Mouse (Mus musculus) T-helper 1 cell (primary cell): ENCODE measurements around the gene Rnf180.
"Not testable (repeated sequence)": the region's sequence is repeated elsewhere in the genome, so short reads cannot be mapped to it uniquely, and the experiment has no call there.

Experiments
- in situ Hi-C: fragments of 300-600 bp; cut with MboI, MseI; formaldehyde crosslinking; loops from one replicate; pipeline ENCODE4 v1.15.1; 2025; ENCODE audit warnings: high pct_unique_total_duplicates

Rnf180 gene

DNA sequence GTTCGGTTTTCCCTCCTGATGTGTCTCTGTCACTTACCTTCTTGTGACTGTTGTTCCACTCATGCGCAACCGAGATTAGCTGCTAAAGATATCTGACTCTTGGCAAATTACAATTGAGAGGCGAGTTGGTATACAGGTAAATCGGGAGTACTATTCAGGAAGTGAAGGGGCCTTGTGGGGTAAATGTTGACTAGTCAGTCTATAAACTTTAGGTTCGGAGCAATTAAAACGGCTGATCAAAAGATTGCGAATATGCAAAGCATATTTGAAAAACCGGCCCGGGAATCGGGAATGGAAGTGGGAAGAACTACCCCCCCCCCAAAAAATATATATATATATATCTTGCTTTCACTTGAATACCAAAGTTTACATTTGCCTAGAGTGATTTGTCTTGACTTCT, at the start of gene Rnf180:
Rnf180 (minus strand) TSS at position 101 of the 400 bp plus-strand sequence.
- in situ Hi-C loops, result no loop called here

DNA sequence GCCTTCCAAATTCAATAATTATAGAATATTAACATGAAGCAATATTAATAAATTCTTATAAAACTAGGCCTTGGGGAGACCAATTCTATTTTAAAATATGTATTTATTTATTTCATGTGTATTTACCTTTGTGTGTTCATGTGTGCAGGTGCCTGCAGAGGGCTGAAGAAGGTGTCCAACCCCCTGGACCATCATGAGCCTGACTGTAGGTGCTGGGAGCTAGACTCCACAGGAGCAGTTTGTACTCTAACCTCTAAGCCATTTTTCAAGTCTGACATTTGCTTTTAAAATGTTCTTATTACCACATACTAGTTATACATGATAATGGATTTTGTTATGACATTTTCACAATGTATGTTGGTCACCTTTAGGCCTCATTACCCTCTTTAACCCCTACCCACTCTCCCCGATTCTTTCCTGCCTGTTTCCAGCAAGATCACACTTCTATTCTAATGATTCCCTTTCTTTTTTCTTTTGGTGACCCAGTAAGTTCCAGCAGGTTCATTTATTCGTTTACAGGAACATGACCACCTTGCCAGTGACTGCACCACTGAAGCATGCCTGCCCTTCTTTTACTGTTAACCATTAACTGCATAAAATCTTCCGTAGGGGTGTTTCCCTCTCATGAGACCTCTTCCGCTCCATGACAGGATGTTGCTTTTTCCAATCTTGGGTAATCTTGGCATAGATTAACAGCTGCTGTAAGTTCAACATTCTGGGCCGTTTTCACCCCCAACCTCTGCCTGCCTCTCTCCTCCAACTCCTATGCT, 36.8 kb upstream of the Rnf180 start:
- in situ Hi-C loops, result no loop called here

DNA sequence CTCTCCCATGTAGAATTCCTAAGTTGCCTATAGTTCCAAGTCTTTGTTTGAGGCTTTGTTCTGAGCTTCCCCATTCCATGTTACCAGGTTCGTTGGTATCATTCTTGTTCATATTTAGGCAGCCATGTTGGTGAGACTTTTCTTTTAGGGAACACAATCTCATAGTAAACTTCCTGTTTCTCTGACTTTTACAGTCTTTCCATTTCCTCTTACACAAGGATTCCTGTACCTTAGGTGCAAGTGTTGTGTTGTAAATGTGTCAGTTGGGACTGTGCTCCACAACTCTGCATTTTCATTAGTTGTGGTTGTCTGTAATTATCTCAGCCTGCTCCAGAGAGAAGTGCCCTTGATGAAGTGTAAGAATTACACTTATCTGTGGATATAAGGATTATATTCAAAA, 32.3 kb upstream of the Rnf180 start:
- in situ Hi-C loops, result no loop called here

DNA sequence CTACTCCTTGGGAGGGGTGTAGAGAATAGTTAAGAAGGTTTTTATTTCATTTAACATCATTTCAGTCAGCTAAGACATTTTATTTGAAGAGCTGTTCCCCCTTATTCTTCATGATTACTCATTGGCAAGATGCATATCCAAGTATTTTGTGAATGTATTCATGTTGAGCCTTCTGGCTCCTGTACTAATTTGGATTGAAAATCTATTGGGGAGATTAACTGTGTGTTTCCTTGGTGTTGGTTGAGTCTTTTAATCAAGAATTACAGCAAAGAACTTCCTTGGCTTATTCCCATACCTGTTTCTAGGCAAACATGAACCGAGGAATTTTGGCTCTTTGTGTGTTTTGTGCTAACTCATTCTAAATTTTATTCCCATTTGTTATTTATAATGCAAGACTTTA, 22.3 kb upstream of the Rnf180 start:
- in situ Hi-C loops, result no loop called here

DNA sequence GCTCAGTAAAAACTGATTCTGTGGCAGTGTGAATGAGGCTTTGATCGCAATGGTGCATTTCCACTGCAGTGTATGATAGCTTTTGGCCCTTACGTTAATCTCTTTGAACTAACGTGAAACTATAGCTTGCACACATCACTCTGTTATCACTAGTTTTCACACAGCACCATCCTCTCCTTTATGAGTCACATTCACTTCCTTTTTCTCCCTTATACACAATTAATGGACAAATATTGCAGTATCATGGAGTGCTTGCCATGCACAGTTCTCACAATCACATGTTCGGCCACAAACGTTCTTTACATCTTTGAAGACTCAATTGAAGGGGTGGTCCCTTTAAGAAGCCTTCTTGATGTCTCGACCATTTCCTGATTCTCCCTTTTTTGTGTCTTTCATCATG, 21.4 kb upstream of the Rnf180 start:
- in situ Hi-C loops, result no loop called here

DNA sequence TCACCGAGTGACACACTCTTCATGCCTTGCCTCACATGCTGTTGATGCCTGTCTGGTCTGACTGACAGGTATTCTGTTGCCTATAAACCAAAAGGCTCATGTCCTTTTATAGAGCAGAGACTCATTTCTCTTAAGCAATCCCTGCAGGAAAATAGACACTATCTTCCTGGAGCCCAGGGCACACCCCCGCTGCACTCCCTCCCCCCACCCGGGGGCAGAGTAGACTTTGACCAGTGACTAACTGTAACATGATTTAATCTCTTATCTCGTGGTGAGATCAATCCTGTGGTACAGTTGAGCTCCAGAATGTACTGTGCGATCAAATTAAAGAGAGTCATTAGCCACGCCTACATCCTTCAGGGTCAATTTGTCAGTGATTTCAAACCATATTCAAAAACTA, 18.1 kb upstream of the Rnf180 start:
- in situ Hi-C loops, result no loop called here

DNA sequence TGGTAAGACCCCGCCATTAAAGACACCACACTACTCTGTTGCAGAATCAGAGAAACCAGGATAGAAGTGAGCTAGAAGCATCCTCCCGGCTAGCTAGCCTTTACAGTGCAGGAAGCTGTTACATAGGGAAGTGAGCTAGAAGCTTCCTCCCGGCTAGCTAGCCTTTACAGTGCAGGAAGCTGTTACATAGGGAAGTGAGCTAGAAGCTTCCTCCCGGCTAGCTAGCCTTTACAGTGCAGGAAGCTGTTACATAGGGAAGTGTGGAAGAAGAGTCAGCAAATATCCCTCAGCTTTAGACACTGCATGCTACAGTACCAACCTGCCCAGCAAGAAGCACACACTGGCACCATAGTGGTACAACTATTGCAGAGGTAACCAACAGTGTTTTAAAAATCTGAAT, 15.9 kb upstream of the Rnf180 start:
- in situ Hi-C loops, result not testable (repeated sequence)

DNA sequence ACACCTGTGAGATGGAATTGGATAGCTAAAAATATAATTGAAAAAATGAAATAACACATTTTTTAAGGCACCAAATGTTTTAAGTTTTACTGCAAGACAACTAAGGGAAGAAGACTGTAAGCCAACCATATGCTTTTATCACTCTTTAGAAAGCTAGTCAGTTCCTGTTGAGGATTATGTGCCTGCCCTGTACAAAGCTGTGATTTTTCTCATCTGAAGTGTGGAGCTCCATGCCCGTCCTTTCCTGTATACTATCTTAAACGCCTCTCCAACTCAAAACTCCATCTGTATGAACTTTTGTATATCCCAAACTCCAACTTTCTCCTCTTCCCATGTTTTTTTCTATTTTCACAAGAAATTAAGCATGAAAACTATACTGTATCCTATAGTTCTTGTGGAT, 10.9 kb upstream of the Rnf180 start:
- in situ Hi-C loops, result no loop called here

DNA sequence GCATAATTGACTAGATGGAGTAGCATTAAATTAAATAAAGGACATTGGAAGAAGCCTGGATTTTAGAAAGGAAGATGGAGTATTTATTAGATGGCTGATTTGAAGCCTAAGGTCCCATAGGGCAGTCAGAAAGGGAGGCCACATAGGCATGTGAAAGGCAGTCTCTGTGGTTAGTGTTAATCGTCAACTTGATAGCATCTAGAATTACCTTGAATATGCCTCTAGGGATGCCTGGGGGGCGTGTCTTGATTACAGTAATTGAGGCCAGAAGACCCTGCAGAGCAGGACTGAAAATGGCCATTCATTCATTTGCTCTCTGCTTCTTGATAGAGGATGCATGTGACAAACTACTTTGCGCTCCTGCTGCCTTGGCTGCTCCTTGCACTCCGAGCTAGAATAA, 9.4 kb upstream of the Rnf180 start:
- in situ Hi-C loops, result no loop called here

DNA sequence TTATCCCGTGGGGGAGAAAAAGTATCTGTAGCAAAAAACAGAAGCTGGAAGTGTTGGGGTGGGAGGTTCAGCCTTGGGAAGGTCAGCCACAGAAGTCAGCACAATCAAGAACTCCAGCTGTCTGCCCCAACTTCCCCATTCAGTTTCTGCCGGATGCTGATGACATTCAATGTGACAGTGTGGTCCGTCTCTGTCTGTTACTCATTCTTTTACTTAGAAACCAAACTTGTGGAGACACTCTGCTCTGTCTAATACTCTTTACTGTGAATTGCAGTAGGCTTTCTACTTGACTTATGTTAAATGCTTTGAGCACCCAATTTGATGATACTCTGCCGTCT, 5.4 kb upstream of the Rnf180 start:
- in situ Hi-C loops, result no loop called here

DNA sequence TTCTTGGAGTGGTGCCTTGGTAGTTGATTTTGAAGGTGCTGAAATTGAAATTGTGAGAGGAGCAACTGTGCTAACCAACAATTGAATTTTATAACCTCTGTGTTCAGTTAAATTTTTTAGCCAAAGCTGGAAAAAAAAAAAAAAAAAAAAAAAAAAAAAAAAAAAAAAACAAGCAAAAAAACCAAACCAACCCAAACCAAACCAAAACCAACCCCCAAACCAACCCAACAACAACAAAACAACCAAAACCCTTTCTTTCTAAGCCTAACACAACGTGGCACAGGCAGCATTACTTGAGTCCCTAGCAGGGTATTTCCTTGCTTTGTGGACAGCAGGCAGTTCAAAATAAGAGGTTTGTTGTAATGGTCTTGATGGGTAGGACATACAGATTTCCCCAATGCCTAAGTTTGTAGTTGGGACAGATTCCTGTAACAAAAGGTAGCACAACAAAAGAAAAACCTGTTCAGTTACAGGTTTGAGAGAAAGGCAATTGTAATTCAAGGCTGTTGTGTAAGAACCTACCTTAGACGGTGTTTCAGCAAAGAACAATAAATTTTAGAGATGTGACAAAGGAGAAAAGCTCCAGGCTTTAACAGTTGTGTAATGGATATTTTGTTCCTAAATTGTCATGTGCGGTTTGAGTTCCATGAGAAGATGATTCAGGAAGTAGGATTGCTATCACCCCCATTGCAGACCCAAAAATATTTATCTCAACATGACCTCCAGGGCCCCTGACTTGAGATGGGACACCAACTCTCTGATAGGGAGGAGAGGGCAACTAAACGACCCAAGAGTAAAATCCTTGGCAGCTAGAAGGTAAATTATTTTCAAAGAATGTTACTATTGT, 4.8 kb upstream of the Rnf180 start:
- in situ Hi-C loops, result no loop called here

DNA sequence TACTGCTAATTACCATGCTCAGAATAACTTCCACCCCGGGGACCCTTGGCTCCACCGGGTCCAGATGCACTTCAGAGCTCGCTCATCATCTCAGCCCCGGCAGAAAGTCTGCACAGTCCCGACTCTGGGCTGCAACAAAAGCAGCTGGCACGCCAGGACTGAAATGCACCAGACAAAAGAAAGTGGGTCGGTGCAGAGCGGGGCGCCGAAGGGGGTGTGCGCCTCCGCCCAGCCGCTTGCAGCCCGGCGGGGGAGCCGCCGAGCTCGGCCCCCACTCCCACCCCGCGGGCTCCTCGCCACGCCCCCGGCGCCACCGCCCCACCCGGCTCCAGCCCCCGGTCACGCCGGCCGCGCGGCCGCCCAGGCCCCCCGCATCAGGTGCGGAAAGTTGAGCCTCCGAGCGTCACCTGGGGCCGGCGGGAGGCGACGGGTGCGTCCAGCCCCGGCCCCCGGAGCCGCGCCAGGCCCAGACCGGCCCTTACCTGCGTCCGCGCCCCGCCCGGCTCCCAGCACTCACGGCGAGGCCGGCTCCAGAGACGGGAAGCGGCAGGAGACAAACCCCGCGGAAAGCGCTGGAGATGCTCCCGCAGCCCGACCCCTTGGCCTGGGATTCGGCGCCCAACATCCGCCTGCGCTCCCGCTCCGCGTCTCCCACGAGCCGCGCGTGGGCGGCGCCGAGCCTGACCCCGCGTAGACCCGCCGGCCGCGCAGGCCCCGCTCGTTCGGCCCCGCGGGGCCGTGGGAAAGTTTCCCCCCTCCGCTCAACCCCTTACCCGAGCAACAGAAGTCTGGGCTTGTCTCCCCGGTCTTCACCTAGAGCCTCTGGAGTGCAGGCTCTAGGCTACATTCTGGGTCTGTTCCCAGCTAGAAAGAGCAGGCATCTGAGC, 591 bp downstream of the Rnf180 start:
- in situ Hi-C loops, result no loop called here

DNA sequence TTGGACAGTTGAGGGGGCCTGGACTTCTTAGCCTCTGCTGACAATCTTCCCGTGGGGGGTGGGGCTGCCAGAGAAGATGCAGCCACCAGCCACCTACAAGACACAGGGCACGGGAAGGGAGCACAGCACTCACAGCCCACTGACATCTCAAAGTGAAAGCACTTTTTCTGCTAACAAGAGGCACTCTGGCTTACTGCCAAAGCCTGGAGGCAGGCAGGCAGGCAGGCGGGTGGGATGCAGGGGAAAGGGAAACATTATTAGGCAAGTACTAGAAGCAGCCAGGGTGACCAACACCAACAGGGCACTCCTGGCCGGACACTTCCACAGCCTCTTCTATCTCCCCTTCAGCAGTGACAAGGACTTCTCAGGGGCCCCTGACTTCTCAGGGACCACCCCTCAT, 2.8 kb downstream of the Rnf180 start:
- in situ Hi-C loops, result no loop called here

DNA sequence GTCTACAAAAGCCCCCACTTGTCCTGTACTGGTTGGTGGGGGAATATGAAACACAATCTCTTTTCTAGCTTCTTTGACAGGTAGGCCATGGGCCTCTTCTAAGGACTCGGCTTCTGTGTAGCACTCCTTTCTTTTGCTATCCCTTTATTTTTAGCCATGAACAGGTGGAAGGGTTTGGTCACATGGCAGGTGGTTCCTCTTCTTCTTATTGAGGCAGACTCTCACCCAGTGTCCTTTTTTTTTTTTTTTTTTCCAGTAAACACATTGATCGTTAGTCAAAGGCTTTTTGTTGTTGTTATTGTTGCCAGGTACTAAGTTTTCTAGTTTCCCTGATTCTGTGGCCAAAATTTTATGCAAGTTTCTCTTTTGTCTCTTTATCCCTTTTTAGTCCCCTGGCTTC, 4.0 kb downstream of the Rnf180 start:
- in situ Hi-C loops, result no loop called here

DNA sequence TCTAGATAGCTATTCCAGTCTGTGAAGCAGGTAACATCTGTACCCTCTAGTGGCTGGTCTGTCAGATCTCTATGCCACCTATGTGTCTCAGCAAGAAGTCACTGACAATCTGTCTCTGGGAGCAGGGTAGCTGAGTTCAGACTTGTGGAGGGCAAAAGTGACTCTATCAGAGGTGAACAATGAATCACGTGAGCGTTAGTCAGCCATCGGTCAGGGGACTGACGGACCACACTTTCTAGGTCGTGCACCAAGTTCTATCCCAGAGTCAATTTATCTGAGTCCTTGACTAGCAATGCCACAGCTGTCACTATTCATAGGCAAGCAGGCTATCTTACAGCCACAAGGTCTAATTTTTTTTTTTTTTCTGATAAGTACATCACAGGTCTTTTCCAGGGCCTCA, 4.6 kb downstream of the Rnf180 start:
- in situ Hi-C loops, result no loop called here

DNA sequence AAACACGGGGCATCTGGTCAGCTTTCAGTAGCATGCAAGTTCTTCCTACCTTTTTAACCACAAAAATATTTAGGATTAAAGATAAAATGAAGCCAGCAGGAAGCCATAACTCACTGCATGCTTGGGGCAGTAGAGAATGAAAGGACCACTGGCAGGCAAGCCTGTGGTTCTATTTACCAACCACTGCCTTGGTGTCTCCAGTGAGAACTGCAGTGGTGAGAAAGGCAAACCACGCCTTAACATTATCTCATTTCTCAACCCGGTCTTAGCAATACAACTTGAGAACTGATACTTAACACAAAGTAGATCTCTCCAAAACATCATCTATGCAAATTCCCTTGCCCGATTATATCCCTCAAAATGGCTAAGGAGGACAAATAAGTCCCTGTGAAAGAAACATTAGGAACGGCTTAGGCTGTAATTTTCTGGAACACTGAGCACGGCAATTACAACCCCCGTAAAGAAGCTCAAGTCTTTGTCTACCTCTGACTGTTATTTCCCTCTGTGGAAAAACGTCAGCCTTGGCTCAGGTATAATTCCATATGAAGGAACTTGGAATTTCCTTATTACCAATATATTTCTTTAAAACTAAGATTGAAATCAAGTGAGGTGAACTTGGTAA, 15.1 kb downstream of the Rnf180 start:
- in situ Hi-C loops, result no loop called here

DNA sequence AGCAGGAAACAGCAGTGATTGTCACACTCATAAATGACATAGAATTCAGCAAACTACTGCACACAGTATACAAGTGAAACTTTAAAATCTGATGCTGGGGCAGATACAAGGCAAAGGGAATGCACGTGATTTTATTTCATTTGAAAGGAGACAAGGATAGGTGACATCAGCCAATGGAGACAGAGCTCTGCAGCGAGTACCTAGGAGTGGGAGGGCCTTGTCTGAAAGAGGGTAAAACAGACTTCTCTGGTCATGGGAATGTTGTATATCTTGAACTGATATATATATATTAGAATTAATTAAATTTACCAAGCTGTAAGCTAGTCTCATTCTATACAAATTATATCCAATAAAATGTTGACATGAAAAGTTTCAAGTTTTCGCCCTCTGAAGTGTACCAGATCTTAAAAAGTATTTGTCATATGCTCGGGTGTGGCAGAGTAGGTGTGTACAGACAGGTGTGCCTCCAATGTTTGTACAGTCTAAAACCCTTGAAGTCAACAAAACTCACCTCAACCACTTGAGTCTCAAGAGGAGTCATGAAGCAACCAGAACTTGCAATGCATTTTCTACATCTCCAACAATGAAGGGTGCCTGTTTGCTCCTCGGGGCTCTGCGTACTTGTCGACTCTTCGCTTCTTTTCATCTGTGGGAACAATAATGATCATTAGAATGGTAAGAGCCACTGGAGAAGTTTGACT, 24.1 kb downstream of the Rnf180 start:
- in situ Hi-C loops, result loop anchor here (5.0 kb wide), 1 partner anchor 107 kb away; no protein-coding TSS in a partner anchor

DNA sequence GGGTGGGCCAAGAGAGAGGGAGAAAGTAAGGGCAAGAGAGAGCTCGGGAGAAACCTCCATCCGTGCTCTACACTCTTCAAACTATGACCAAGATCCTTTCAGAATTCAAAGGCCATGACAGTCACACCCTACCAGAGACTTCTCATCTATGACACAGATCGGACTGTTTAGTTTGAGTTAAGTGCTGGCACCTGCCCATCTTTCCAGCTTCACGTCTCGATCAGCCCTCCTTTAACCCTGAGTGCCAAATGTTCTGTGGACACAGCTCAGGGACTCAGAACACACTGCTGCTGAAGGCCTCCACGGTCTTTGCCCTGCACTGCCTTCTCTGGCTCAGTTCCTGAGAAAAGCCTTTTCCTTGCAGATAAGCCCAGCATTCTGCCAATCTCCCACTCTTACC, 27.2 kb downstream of the Rnf180 start:
- in situ Hi-C loops, result no loop called here

DNA sequence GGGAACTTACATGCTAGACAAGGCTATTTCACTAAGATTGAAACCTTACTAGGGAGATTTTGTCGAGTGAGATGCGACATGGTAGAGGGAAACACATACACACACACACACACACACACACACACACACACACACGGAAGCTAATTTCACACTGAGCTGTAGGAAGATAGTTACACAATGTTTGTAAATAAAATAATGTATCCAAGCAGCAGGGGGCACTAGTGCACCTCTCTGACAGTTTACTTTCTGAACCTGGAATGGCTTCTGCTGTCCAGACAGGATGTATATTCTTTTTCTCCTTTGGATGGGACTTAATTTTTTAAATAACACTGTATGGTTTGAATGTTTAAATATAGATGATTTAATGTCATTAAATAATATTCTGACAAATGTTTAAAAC, 27.9 kb downstream of the Rnf180 start:
- in situ Hi-C loops, result no loop called here

DNA sequence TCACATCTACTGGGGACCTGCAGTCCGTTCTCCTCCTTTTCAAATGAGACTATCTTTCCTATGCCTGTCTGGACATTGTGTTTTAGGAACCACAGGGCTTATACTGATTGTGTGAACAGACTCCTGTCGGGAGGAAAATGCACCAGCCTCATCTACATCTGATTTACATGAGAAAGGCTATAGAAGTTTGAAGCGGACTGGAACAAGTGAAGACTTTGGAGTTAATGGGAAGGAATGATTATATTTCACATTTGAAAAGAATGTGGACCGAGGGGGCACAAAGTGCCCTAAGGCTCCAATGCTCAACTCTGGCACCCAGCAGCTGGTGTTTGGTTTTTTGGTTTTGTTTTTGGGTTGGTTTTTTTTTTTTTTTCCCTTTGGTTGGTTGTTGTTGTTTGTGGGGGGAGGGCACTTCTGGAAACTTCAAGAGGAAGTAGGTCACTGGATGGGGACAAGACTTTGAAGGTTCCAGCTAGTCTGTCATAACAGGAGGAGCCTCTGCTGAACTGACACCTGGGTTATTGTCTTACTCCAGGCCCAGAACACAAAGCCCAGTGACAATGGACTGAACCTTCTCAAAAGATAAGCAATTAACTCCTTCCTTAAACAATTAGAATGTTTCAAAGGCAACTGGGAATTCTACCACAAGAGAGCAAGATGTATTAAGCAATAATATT, 37.7 kb downstream of the Rnf180 start:
- in situ Hi-C loops, result no loop called here

DNA sequence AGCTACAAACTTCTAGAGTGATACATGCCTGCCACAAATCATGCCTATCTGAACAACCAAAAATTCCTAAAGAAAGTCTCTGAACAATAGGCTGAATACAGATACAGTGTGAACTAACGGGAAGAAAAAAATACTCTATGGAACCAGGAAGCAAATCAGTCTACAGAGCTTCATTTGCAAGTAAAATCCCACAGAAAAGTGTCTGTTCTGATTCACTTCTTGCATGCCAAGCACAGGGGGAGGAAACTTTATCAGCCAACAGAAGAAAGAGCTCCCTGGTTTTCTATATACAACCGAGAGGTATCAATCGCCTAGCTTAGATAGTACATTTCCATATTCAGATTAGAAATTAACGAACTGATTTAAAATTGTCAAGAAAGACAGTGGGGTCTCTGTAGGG, 43.8 kb downstream of the Rnf180 start:
- in situ Hi-C loops, result no loop called here
